Mouse (Mus musculus) neural tube, embryonic 11.5 days (tissue): ENCODE results near the gene Marc1. TPM values are rescaled to one million over a fixed set of nuclear protein-coding genes. Genes with fewer than 3 reads are reported as not detected.

ENCODE experiments used
- ATAC-seq: fragments of 200-750 bp; cut with Nextera tagmentation; 2 replicates; pipeline ENCODE4 v1.8.0; 2017; ENCODE audit warnings: moderate number of reproducible peaks, mild to moderate bottlenecking, moderate TSS enrichment, moderate library complexity; ENCODE audit not compliant: insufficient read depth, low FRiP score, low TSS enrichment
- DNase-seq: peaks from one replicate; pipeline ENCODE4 v3.0.0-alpha.2; 2015; ENCODE audit warnings: low spot score
- H3K27ac ChIP-seq: fragments of 300-500 bp; sonication (generic); 2 replicates; pipeline ENCODE4 v1.5.1; 2014; ENCODE audit warnings: low read depth, mild to moderate bottlenecking, low read length
- H3K27me3 ChIP-seq: fragments of 300-500 bp; sonication (generic); 2 replicates; pipeline ENCODE4 v1.6.1; 2014; ENCODE audit warnings: mild to moderate bottlenecking, low read length, mixed read lengths; ENCODE audit not compliant: control insufficient read depth, insufficient read depth
- H3K36me3 ChIP-seq: fragments of 300-500 bp; sonication (generic); 2 replicates; pipeline ENCODE4 v1.6.1; 2014; ENCODE audit warnings: mild to moderate bottlenecking, low read length, moderate library complexity, mixed read lengths; ENCODE audit not compliant: control insufficient read depth, insufficient read depth
- H3K4me1 ChIP-seq: fragments of 300-500 bp; sonication (generic); 2 replicates; pipeline ENCODE4 v1.6.1; 2014; ENCODE audit warnings: low read length, mixed read lengths; ENCODE audit not compliant: control insufficient read depth, insufficient read depth
- H3K4me2 ChIP-seq: fragments of 300-500 bp; sonication (generic); 2 replicates; pipeline ENCODE4 v1.6.1; 2014; ENCODE audit warnings: low read depth, mild to moderate bottlenecking, moderate library complexity
- H3K4me3 ChIP-seq: fragments of 300-500 bp; sonication (generic); 2 replicates; pipeline ENCODE4 v1.5.1; 2014; ENCODE audit warnings: low read depth, low read length
- H3K9ac ChIP-seq: fragments of 300-500 bp; sonication (generic); 2 replicates; pipeline ENCODE4 v1.6.1; 2014; ENCODE audit warnings: mild to moderate bottlenecking, low read length
- H3K9me3 ChIP-seq: fragments of 300-500 bp; sonication (generic); 2 replicates; pipeline ENCODE4 v1.6.1; 2016; ENCODE audit warnings: low read length; ENCODE audit not compliant: control insufficient read depth
- WGBS: fragments of 180-500 bp; shearing (Covaris S2); extraction: QIAGEN DNeasy Blood & Tissue Kit; methylation state at CpG from one replicate; pipeline ENCODE4 v1.1.7; 2014; 5-methylcytosine and 5-hydroxymethylcytosine counted together
- polyA plus RNA-seq: library from polyadenylated mRNA; unstranded; fragments of >200 nt; fragmentation: Nextera tagmentation; extraction: Ambion mirVana; gene quantifications from 2 replicates; pipeline ENCODE4 v1.2.1, GENCODE M21; 2014

Marc1 gene
- polyA plus RNA-seq, 1 experiment from 2014 or later: 0.73 TPM

DNA sequence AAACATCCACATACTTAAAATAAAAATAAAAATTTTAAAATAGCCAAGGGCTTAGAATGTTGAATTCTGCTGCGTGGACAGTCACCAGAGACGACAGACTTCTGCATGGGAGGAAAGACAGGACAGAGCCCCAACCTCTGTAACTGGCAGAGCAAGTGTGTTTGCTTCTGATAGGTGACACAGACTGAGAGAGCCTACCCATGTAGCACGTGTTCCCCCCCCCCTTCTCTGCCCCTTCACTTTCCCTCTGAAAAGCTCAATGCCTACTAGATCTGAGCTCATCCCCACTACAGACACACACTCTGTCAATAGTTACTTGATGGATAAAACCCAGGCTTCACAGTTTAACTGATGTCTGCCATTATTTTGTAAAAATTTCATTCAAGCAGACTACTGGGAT lies 35.9 kb upstream of the Marc1 start:
- Histone ChIP-seq H3K9me3 (no peaks in the 10 kb centered on the region), H3K4me3 (no peak overlapping the region), H3K27me3 (0 out of 2 replicates have a peak, but pooled peaks cover 2% of the 10 kb centered on the region), H3K36me3 (no peaks in the 10 kb centered on the region), H3K9ac (no peak overlapping the region), H3K4me1 (peaks cover 3% of the 10 kb centered on the region), H3K27ac (no peak overlapping the region), H3K4me2 (no peak overlapping the region)
- WGBS: 61% methylated on average over 3 of the region's 3 CpGs
- DNase-seq: peak; percentile 1
- no peak for ATAC-seq

- peak within 1 kb of the TSS; percentile 81 for H3K4me3 ChIP-seq
- 0 out of 2 replicates have a peak, but pooled peaks have one; percentile 9 for ATAC-seq
- peak within 1 kb of the TSS; percentile 85 for H3K9ac ChIP-seq
- 0 out of 2 replicates have a peak within 1 kb of the TSS, but pooled peaks have one; percentile 27 for H3K27ac ChIP-seq
- H3K36me3 ChIP-seq: no peaks in the 10 kb centered on the region
- 5% methylated on average over 18 of the region's 18 CpGs for WGBS
- peak; percentile 9 for DNase-seq
- 0 out of 2 replicates have a peak, but pooled peaks cover 2% of the 10 kb centered on the region for H3K27me3 ChIP-seq
- H3K9me3 ChIP-seq: no peaks in the 10 kb centered on the region
- peak within 1 kb of the TSS; percentile 90 for H3K4me2 ChIP-seq
- H3K4me1 ChIP-seq: peaks cover 3% of the 10 kb centered on the region
Measured at GRCm38 (mm10) chr1:184846092-184846750, 35.1 kb upstream of the Marc1 start, which contains the start of gene Marc2. Marc2 (minus strand) TSS chr1:184846451.

DNA sequence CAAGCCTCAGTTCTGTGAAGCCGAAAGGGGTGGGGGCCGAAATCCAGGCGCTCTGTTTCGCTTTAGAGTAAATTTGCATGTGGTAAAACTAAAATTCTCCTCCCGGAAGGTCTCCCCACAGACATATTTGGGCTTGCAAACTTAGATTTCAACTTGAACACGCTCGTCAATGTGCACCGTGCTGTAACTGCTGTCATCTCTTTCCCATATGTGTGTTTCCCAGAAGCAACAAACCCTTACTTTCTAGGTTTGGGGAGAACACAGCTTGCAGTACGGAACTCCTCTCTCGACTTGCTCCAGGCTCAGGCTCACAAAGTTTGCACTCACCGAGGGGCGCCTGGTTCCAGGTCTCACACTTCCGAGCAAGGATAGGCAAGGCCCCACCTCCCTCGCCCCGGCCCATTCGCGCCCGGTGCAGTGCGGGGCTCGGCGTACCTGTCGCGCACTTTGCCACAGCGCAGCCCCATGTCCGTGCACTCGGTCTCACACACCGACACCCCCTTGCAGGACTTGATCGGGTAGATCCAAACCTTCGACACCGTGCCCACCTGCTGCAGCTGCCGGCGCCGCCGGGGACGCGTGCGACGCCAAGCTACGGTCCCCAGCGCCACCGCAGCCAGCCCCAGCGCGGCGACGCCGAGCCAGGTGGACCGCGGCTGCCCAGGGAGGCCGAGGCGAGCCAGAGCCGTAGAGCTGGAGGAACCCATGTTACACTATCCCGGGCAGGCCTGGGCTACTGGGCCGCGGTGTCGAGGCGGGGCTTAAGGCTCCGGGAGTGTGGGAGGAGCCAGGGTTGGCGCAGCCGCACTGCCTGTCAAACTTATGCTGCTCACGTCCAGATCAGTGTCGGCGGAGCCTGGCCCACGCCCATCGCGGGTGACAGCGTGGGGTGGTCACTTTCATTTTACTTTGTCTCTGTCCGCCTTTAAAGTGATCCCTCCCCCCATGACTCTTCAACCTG lies 34.3 kb upstream of the Marc1 start:
- DNase-seq (peak; percentile 87), ATAC-seq (peak; percentile 95)
- Histone ChIP-seq H3K4me2 (peak overlapping the region; percentile 90), H3K9me3 (no peaks in the 10 kb centered on the region), H3K9ac (peak overlapping the region; percentile 85), H3K4me1 (peaks cover 3% of the 10 kb centered on the region), H3K27me3 (0 out of 2 replicates have a peak, but pooled peaks cover 2% of the 10 kb centered on the region), H3K36me3 (no peaks in the 10 kb centered on the region), H3K4me3 (peak overlapping the region; percentile 81), H3K27ac (0 out of 2 replicates have a peak overlapping the region, but pooled peaks have one; percentile 27)
- WGBS: under 1% methylated on average over 67 of the region's 67 CpGs

GRCm38 (mm10) chr1:184844326-184845066 lies 33.4 kb upstream of the Marc1 start:
- H3K27me3 ChIP-seq: 0 out of 2 replicates have a peak, but pooled peaks cover 2% of the 10 kb centered on the region
- DNase-seq: peak; percentile 11
- no peaks in the 10 kb centered on the region for H3K36me3 ChIP-seq
- H3K9me3 ChIP-seq: no peaks in the 10 kb centered on the region
- H3K4me3 ChIP-seq: peak overlapping the region; percentile 81
- H3K4me2 ChIP-seq: peak overlapping the region; percentile 90
- peaks cover 3% of the 10 kb centered on the region for H3K4me1 ChIP-seq
- H3K27ac ChIP-seq: no peak overlapping the region
- H3K9ac ChIP-seq: no peak overlapping the region; the same call in 1 of the 2 replicates
- 23% methylated on average over 15 of the region's 15 CpGs for whole genome bisulfite sequencing
- ATAC-seq: no peak

DNA sequence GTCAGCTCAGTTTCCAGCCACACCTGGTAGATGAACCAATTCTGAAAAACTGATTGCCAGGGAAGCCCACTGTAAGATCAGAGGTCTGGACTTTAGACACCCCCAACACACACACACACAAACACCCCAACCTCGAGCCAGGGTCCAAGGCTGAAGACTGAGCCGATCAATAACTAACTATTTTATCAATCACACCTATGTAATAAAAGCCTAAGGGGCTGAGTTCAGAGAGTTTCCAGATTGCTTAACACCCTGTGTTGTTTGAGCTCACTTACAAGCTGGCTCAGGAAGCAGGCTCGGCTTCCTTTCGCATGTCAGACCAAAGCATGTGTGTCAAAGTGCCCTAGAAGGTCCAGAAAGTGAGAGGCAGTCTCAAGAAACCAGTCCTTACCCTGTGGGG lies 26.5 kb upstream of the Marc1 start:
- H3K4me3 ChIP-seq: no peak overlapping the region
- H3K36me3 ChIP-seq: no peaks in the 10 kb centered on the region; the same call in 1 of the 2 replicates
- no peaks in the 10 kb centered on the region for H3K4me1 ChIP-seq
- H3K9me3 ChIP-seq: no peaks in the 10 kb centered on the region
- H3K27me3 ChIP-seq: no peaks in the 10 kb centered on the region
- no peak overlapping the region for H3K4me2 ChIP-seq
- 82% methylated on average over 4 of the region's 4 CpGs for WGBS
- no peak for DNase-seq
- no peak for ATAC-seq
- H3K9ac ChIP-seq: no peak overlapping the region
- no peak overlapping the region for H3K27ac ChIP-seq

DNA sequence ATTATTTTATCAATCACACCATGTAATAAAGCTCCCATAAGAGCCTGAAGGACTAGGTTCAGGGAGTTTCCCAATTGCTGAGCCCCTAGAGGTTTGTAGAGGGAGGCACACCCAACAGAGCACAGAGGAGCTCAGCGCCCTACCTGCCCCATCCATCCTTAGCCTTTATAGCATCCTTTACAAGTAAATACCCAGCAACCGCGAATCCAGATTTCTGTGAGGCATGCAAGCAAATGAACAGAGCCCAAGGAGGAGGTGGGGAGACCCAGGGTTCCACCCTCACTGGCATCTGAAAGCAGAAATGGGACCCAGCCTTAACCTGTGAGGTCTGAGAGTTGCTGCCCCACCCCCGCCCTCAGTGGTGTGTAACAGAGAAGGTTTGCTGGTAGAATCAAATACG lies 25.2 kb upstream of the Marc1 start:
- no peak overlapping the region for H3K4me3 ChIP-seq
- no peak overlapping the region for H3K9ac ChIP-seq
- no peaks in the 10 kb centered on the region for H3K4me1 ChIP-seq
- no peak overlapping the region for H3K4me2 ChIP-seq
- 78% methylated on average over 5 of the region's 5 CpGs for WGBS
- H3K27ac ChIP-seq: no peak overlapping the region
- ATAC-seq (no peak), DNase-seq (no peak)
- H3K27me3 ChIP-seq: no peaks in the 10 kb centered on the region
- H3K9me3 ChIP-seq: no peaks in the 10 kb centered on the region
- no peaks in the 10 kb centered on the region; the same call in 1 of the 2 replicates for H3K36me3 ChIP-seq

- no peaks in the 10 kb centered on the region for H3K9me3 ChIP-seq
- H3K36me3 ChIP-seq: no peaks in the 10 kb centered on the region; the same call in none of the 2 replicates
- DNase-seq (no peak), ATAC-seq (no peak)
- no peak overlapping the region for H3K4me2 ChIP-seq
- H3K4me1 ChIP-seq: no peaks in the 10 kb centered on the region
- WGBS: 88% methylated on average over 7 of the region's 7 CpGs
- H3K27me3 ChIP-seq: no peaks in the 10 kb centered on the region
- no peak overlapping the region for H3K4me3 ChIP-seq
- H3K9ac ChIP-seq: no peak overlapping the region
- no peak overlapping the region for H3K27ac ChIP-seq
Measured at GRCm38 (mm10) chr1:184833499-184833898, 22.4 kb upstream of the Marc1 start.

GRCm38 (mm10) chr1:184832211-184832610 lies 21.1 kb upstream of the Marc1 start:
- Histone ChIP-seq H3K27me3 (no peaks in the 10 kb centered on the region), H3K9me3 (no peaks in the 10 kb centered on the region), H3K4me1 (no peaks in the 10 kb centered on the region), H3K36me3 (no peaks in the 10 kb centered on the region; the same call in none of the 2 replicates), H3K4me2 (no peak overlapping the region), H3K27ac (no peak overlapping the region), H3K9ac (no peak overlapping the region), H3K4me3 (no peak overlapping the region)
- WGBS: 87% methylated on average over 10 of the region's 10 CpGs
- ATAC-seq (no peak), DNase-seq (no peak)
